Mouse (Mus musculus) kidney, postnatal 0 days (tissue): ENCODE data around the gene Creld1. TPM values are rescaled to one million over a fixed set of nuclear protein-coding genes. Genes with fewer than 3 reads are reported as not detected.
A peak's percentile ranks its signal among the peaks of the same experiment; 100 is the strongest.

Experiments used
- ATAC-seq: fragments of 200-750 bp; cut with Nextera tagmentation; replicated peaks from 2 replicates; pipeline ENCODE4 v1.8.0; 2017; ENCODE audit warnings: low read depth, moderate number of reproducible peaks, moderate TSS enrichment, moderate library complexity; ENCODE audit not compliant: low FRiP score
- DNase-seq: peaks from one replicate; pipeline ENCODE4 v3.0.0-alpha.2; 2016; ENCODE audit warnings: low spot score
- H3K27ac ChIP-seq: fragments of 300-500 bp; sonication (generic); 2 replicates; pipeline ENCODE4 v1.5.1; 2014; ENCODE audit warnings: mild to moderate bottlenecking
- H3K27me3 ChIP-seq: fragments of 300-500 bp; sonication (generic); 2 replicates; pipeline ENCODE4 v1.6.1; 2014; ENCODE audit warnings: low read length, mixed read lengths; ENCODE audit not compliant: insufficient read depth
- H3K36me3 ChIP-seq: fragments of 300-500 bp; sonication (generic); 2 replicates; pipeline ENCODE4 v1.6.1; 2014; ENCODE audit warnings: low read length, mixed read lengths; ENCODE audit not compliant: insufficient read depth
- H3K4me1 ChIP-seq: fragments of 300-500 bp; sonication (generic); replicated peaks from 2 replicates; pipeline ENCODE4 v1.6.1; 2014; ENCODE audit warnings: antibody characterized with exemption, low read length, mixed read lengths; ENCODE audit not compliant: insufficient read depth
- H3K4me2 ChIP-seq: fragments of 300-500 bp; sonication (generic); 2 replicates; pipeline ENCODE4 v1.6.1; 2014; ENCODE audit warnings: mild to moderate bottlenecking, low read length, moderate library complexity, mixed read lengths
- H3K4me3 ChIP-seq: fragments of 300-500 bp; sonication (generic); replicated peaks from 2 replicates; pipeline ENCODE4 v1.5.1; 2014; ENCODE audit warnings: low read depth, low read length
- H3K9ac ChIP-seq: fragments of 300-500 bp; sonication (generic); 2 replicates; pipeline ENCODE4 v1.6.1; 2014; ENCODE audit warnings: low read depth, low read length
- H3K9me3 ChIP-seq: fragments of 300-500 bp; sonication (generic); replicated peaks from 2 replicates; pipeline ENCODE4 v1.6.1; 2016; ENCODE audit warnings: low read length, inconsistent platforms, mixed read lengths
- CTCF ChIP-seq: IDR thresholded peaks from 2 replicates; pipeline ENCODE4 v1.5.1; 2016; ENCODE audit warnings: antibody characterized with exemption, low read depth, mild to moderate bottlenecking, moderate library complexity
- whole genome bisulfite sequencing: fragments of 180-500 bp; shearing (Covaris S2); extraction: QIAGEN DNeasy Blood & Tissue Kit; methylation state at CpG from one replicate; pipeline ENCODE4 v1.1.7; 2014; 5-methylcytosine and 5-hydroxymethylcytosine counted together
- microRNA-seq: library from miRNA; unstranded; fragments of <30 nt; microRNA quantifications from one replicate; pipeline ENCODE4, GENCODE M21; 2016
- polyA plus RNA-seq: library from polyadenylated mRNA; unstranded; fragments of >200 nt; fragmentation: Nextera tagmentation; extraction: Ambion mirVana; gene quantifications from 2 replicates; pipeline ENCODE4 v1.2.1, GENCODE M21; 2015

The Creld1 gene
- polyA plus RNA-seq, 1 experiment from 2014 or later = 25.7 TPM

- Histone ChIP-seq H3K27ac (peak within 1 kb of the TSS; percentile 62; the same call in 1 of the 2 replicates), H3K4me1 (peaks cover 3% of the 10 kb centered on the region; the same call in 1 of the 2 replicates), H3K27me3 (no peaks in the 10 kb centered on the region), H3K4me3 (peak within 1 kb of the TSS; percentile 89), H3K36me3 (no peaks in the 10 kb centered on the region), H3K9ac (peak within 1 kb of the TSS; percentile 78), H3K9me3 (no peaks in the 10 kb centered on the region), H3K4me2 (peak within 1 kb of the TSS; percentile 64)
- peak; percentile 85 for DNase-seq
- TF ChIP-seq CTCF = 0 out of 2 replicates have a peak, but pooled peaks have one; percentile 9
- ATAC-seq = peak; percentile 94
- WGBS = under 1% methylated on average over 47 of the region's 47 CpGs
These were observed 48.1 kb downstream of the Creld1 start, which contains the start of the genes Emc3 and Fancd2 for GRCm38 (mm10) chr6:113530932-113531839. Gene Emc3 (minus strand): TSS chr6:113531652. Gene Fancd2 (plus strand): TSS chr6:113531682.

GRCm38 (mm10) chr6:113531840-113532404 lies 48.8 kb downstream of the Creld1 start:
- peak; percentile 3 for DNase-seq

GRCm38 (mm10) chr6:113534886-113535285 lies 51.8 kb downstream of the Creld1 start:
- peaks cover 3% of the 10 kb centered on the region; the same call in 1 of the 2 replicates for H3K4me1 ChIP-seq
- no peak for ATAC-seq
- WGBS = 88% methylated on average over 7 of the region's 7 CpGs
- H3K27ac ChIP-seq = no peak overlapping the region
- no peak for DNase-seq
- no peak overlapping the region for H3K4me2 ChIP-seq
- peaks cover 4% of the 10 kb centered on the region; the same call in 1 of the 2 replicates for H3K36me3 ChIP-seq
- H3K9ac ChIP-seq = no peak overlapping the region
- no peak overlapping the region for H3K4me3 ChIP-seq
- H3K9me3 ChIP-seq = no peaks in the 10 kb centered on the region
- no peak for TF ChIP-seq CTCF
- H3K27me3 ChIP-seq = no peaks in the 10 kb centered on the region

More at GRCm38 (mm10) chr6:113531840-113532404, 48.8 kb downstream of the Creld1 start:
- H3K27ac ChIP-seq = no peak overlapping the region
- H3K9ac ChIP-seq = peak overlapping the region; percentile 78
- H3K36me3 ChIP-seq = no peaks in the 10 kb centered on the region
- no peaks in the 10 kb centered on the region for H3K9me3 ChIP-seq
- ATAC-seq = no peak
- no peaks in the 10 kb centered on the region for H3K27me3 ChIP-seq
- peak overlapping the region; percentile 89 for H3K4me3 ChIP-seq
- TF ChIP-seq CTCF = no peak
- H3K4me1 ChIP-seq = peaks cover 3% of the 10 kb centered on the region; the same call in 1 of the 2 replicates
- H3K4me2 ChIP-seq = peak overlapping the region; percentile 64
- WGBS = 3% methylated on average over 7 of the region's 7 CpGs

GRCm38 (mm10) chr6:113541610-113542009 lies 58.5 kb downstream of the Creld1 start:
- H3K9me3 ChIP-seq = no peaks in the 10 kb centered on the region
- H3K4me1 ChIP-seq = no peaks in the 10 kb centered on the region
- H3K9ac ChIP-seq = no peak overlapping the region
- 89% methylated on average over 6 of the region's 6 CpGs for WGBS
- no peak overlapping the region for H3K4me3 ChIP-seq
- H3K27ac ChIP-seq = no peak overlapping the region
- ATAC-seq = no peak
- TF ChIP-seq CTCF = peak; percentile 22; the same call in 1 of the 2 replicates
- H3K36me3 ChIP-seq = peaks cover 4% of the 10 kb centered on the region; the same call in 1 of the 2 replicates
- no peak for DNase-seq
- H3K27me3 ChIP-seq = no peaks in the 10 kb centered on the region
- H3K4me2 ChIP-seq = no peak overlapping the region

Small RNA genes within 50 kb of the gene (microRNA-seq; reads per million reads assigned to microRNA genes)
- gene Gm23365 = not detected

Other genes with a start within 250 kb of the Creld1 start
- gene Mtmr14, start 245.5 kb upstream of the Creld1 start, polyA plus RNA-seq = 30.5 and 33.7 TPM in 2 replicates
- gene Cpne9, start 201.0 kb upstream of the Creld1 start, polyA plus RNA-seq = not detected in 2 replicates
- gene Brpf1, start 176.2 kb upstream of the Creld1 start, polyA plus RNA-seq = 12.2 and 12.5 TPM in 2 replicates
- gene Ogg1, start 156.3 kb upstream of the Creld1 start, polyA plus RNA-seq = 14.0 TPM in 2 replicates
- gene Camk1, start 139.3 kb upstream of the Creld1 start, polyA plus RNA-seq = 90.6 and 99.7 TPM in 2 replicates
- gene Tada3, start 105.4 kb upstream of the Creld1 start, polyA plus RNA-seq = 37.9 and 39.9 TPM in 2 replicates
- gene Arpc4, start 105.2 kb upstream of the Creld1 start, polyA plus RNA-seq = 375 and 420 TPM in 2 replicates
- gene Ttll3, start 94.0 kb upstream of the Creld1 start, polyA plus RNA-seq = 1.5 and 2.0 TPM in 2 replicates
- gene Rpusd3, start 64.0 kb upstream of the Creld1 start, polyA plus RNA-seq = 24.4 and 30.5 TPM in 2 replicates
- 0.17 and 0.23 TPM in 2 replicates for gene Cidec, start 47.5 kb upstream of the Creld1 start, polyA plus RNA-seq
- gene Jagn1, start 40.7 kb upstream of the Creld1 start, polyA plus RNA-seq = 111 and 114 TPM in 2 replicates
- gene Il17re, start 24.8 kb upstream of the Creld1 start, polyA plus RNA-seq = 10.9 and 11.1 TPM in 2 replicates
- 28.0 and 28.8 TPM in 2 replicates for gene Il17rc, start 11.9 kb upstream of the Creld1 start, polyA plus RNA-seq
- 0.52 and 0.55 TPM in 2 replicates for gene Prrt3, start 18.6 kb downstream of the Creld1 start, polyA plus RNA-seq
- gene Emc3, start 48.4 kb downstream of the Creld1 start, polyA plus RNA-seq = 114 and 118 TPM in 2 replicates
- gene Fancd2, start 48.4 kb downstream of the Creld1 start, polyA plus RNA-seq = 3.0 and 5.1 TPM in 2 replicates
- 1.6 TPM in 2 replicates for gene Fancd2os, start 117.4 kb downstream of the Creld1 start, polyA plus RNA-seq
- gene Brk1, start 121.5 kb downstream of the Creld1 start, polyA plus RNA-seq = 236 and 242 TPM in 2 replicates
- 33.5 and 36.9 TPM in 2 replicates for gene Vhl, start 140.7 kb downstream of the Creld1 start, polyA plus RNA-seq
- 5.3 and 6.7 TPM in 2 replicates for gene Irak2, start 155.2 kb downstream of the Creld1 start, polyA plus RNA-seq
- gene Tatdn2, start 213.8 kb downstream of the Creld1 start, polyA plus RNA-seq = 0.78 and 0.95 TPM in 2 replicates
- not detected in 2 replicates for gene Ghrl, start 236.6 kb downstream of the Creld1 start, polyA plus RNA-seq